17 mouse cellular contexts compared by ENCODE assay signal in genomic region chr2:28522166-28522565, GRCm38 (mm10). TPM values are rescaled to one million over a fixed set of nuclear protein-coding genes. Genes with fewer than 3 reads are reported as not detected.
DNase-seq lines count a peak whose midpoint lies in the region; ATAC-seq and TF ChIP-seq lines count a peak whose summit lies in the region.
"Had no signal": no experiment of that assay in that cellular context is flagged by ENCODE, and none has a peak within 500 bp of the region (broad histone marks: within the 10 kb centered on the region; RNA-seq: fewer than 3 reads in every experiment).

No protein-coding gene starts in this region.

- intact Hi-C loops in left cerebral cortex, adult 2 months (cut with DNase I) = no loop called here

- no peak for TF ChIP-seq POLR2A in olfactory bulb, adult 2 months (IDR thresholded peaks at IDR 0.05; ENCODE audit: insufficient read depth, low read depth, low read length)

- DNase-seq in cerebellum, adult 11 months = peak; percentile 58
- no peak for DNase-seq in cerebellum, adult 8-10 months
- DNase-seq in hindbrain, embryonic 14.5 days (ENCODE audit: low spot score) = no peak
- no peak for DNase-seq in left cerebral cortex, adult 2 months (ENCODE audit: extremely low spot score in 1 of 2, low spot score in 2 of 2)
- no peak for DNase-seq in left cerebral cortex, adult 11 months (ENCODE audit: low spot score)
- no peak for DNase-seq in retina, embryonic 14.5 days (ENCODE audit: low spot score)
- DNase-seq: thymus, postnatal 4 days had no signal

- 0 out of 2 replicates have a peak overlapping the region, but pooled peaks have one; percentile 39 for H3K9ac ChIP-seq in hindbrain, embryonic 13.5 days
- H3K9ac ChIP-seq in hindbrain, embryonic 14.5 days = no peak overlapping the region
- H3K9ac ChIP-seq: hindbrain, embryonic 12.5 days; liver, embryonic 15.5 days had no signal

- 91% methylated on average over 4 of the region's 4 CpGs for WGBS in hindbrain, embryonic 13.5 days
- 86% methylated on average over 4 of the region's 4 CpGs for WGBS in hindbrain, embryonic 14.5 days
- 69% methylated on average over 4 of the region's 4 CpGs for WGBS in olfactory bulb, adult 2 months

- H3K4me1 ChIP-seq in hindbrain, embryonic 13.5 days (replicated peaks) = peaks cover 95% of the 10 kb centered on the region
- H3K4me1 ChIP-seq in hindbrain, embryonic 14.5 days (replicated peaks; ENCODE audit: control insufficient read depth, insufficient read depth, low read length) = peaks cover 65% of the 10 kb centered on the region
- peaks cover 73% of the 10 kb centered on the region for H3K4me1 ChIP-seq in olfactory bulb, adult 2 months (ENCODE audit: control insufficient read depth, insufficient read depth, low read length)

- TF ChIP-seq CTCF in left cerebral cortex, adult 2 months (IDR thresholded peaks at IDR 0.05) = no peak
- TF ChIP-seq CTCF in olfactory bulb, adult 2 months (IDR thresholded peaks at IDR 0.05; ENCODE audit: insufficient read depth, low read depth, low read length) = no peak

- H3K27ac ChIP-seq in hindbrain, embryonic 13.5 days = no peak overlapping the region
- H3K27ac ChIP-seq in hindbrain, embryonic 14.5 days = no peak overlapping the region
- peak overlapping the region; percentile 87 for H3K27ac ChIP-seq in left cerebral cortex, adult 2 months
- H3K27ac ChIP-seq in olfactory bulb, adult 2 months (ENCODE audit: insufficient read depth, low read depth, low read length) = peak overlapping the region; percentile 76
- H3K27ac ChIP-seq: hindbrain, embryonic 12.5 days; liver, embryonic 15.5 days had no signal

- no peak overlapping the region for H3K4me2 ChIP-seq in hindbrain, embryonic 13.5 days
- no peak overlapping the region for H3K4me2 ChIP-seq in hindbrain, embryonic 14.5 days (replicated peaks)
- H3K4me2 ChIP-seq: hindbrain, embryonic 12.5 days; liver, embryonic 15.5 days; midbrain, embryonic 11.5 days had no signal

- H3K36me3 ChIP-seq in hindbrain, embryonic 13.5 days = peaks cover 17% of the 10 kb centered on the region
- peaks cover 15% of the 10 kb centered on the region for H3K36me3 ChIP-seq in hindbrain, embryonic 14.5 days (replicated peaks; ENCODE audit: control insufficient read depth, insufficient read depth)
- H3K36me3 ChIP-seq: liver, embryonic 15.5 days had no signal

- H3K27me3 ChIP-seq in hindbrain, embryonic 13.5 days = no peaks in the 10 kb centered on the region
- no peaks in the 10 kb centered on the region for H3K27me3 ChIP-seq in hindbrain, embryonic 14.5 days (ENCODE audit: control insufficient read depth, insufficient read depth, low read length)
- H3K27me3 ChIP-seq: CH12.LX; hindbrain, embryonic 12.5 days; liver, embryonic 15.5 days had no signal

- no peak for ATAC-seq in hindbrain, embryonic 13.5 days (ENCODE audit: low FRiP score)
- no peak for ATAC-seq in hindbrain, embryonic 14.5 days (ENCODE audit: low FRiP score)

- no peak overlapping the region for H3K4me3 ChIP-seq in hindbrain, embryonic 13.5 days
- H3K4me3 ChIP-seq in hindbrain, embryonic 14.5 days (replicated peaks; ENCODE audit: low read length) = no peak overlapping the region
- H3K4me3 ChIP-seq in left cerebral cortex, adult 2 months = no peak overlapping the region
- no peak overlapping the region for H3K4me3 ChIP-seq in olfactory bulb, adult 2 months (ENCODE audit: insufficient read depth, low read depth, low read length)
- H3K4me3 ChIP-seq: hindbrain, embryonic 12.5 days; liver, embryonic 15.5 days had no signal

- H3K9me3 ChIP-seq in hindbrain, embryonic 13.5 days = no peaks in the 10 kb centered on the region
- no peaks in the 10 kb centered on the region for H3K9me3 ChIP-seq in hindbrain, embryonic 14.5 days (ENCODE audit: control insufficient read depth, low read length)
- H3K9me3 ChIP-seq: hindbrain, embryonic 12.5 days; liver, embryonic 15.5 days had no signal

RNA-seq across cellular contexts. Expression of gene Ralgds, which starts 9.2 kb away (rescaled TPM):
- polyA plus RNA-seq in hindbrain, embryonic 13.5 days (2015; fragmentation: Nextera tagmentation; extraction: Ambion mirVana) = 78.9 and 87.9 TPM in 2 replicates
- 92.9 and 95.5 TPM in 2 replicates for polyA plus RNA-seq in hindbrain, embryonic 14.5 days (2014; fragmentation: Nextera tagmentation; extraction: Ambion mirVana)
- 10 to 100 TPM; 81.1 to 92.6 TPM for total RNA-seq in left cerebral cortex, adult 2 months (2021)
- not detected in 2 replicates for polyA plus RNA-seq in olfactory bulb, adult 2 months (2012; ENCODE audit: insufficient read depth, insufficient read length, low replicate concordance, missing spikeins)

RNA-seq across cellular contexts. Expression of gene Gm10134, which starts 16.3 kb away (rescaled TPM):
- polyA plus RNA-seq in hindbrain, embryonic 13.5 days (2015; fragmentation: Nextera tagmentation; extraction: Ambion mirVana) = 2.1 and 3.6 TPM in 2 replicates
- polyA plus RNA-seq in hindbrain, embryonic 14.5 days (2014; fragmentation: Nextera tagmentation; extraction: Ambion mirVana) = 0.90 and 2.9 TPM in 2 replicates
- total RNA-seq in left cerebral cortex, adult 2 months (2021) = 1 to 10 TPM in 1 of 2 experiments, not detected in 1; 1.9 TPM
- not detected in 2 replicates for polyA plus RNA-seq in olfactory bulb, adult 2 months (2012; ENCODE audit: insufficient read depth, insufficient read length, low replicate concordance, missing spikeins)
- total RNA-seq: CH12.LX had no signal
- polyA plus RNA-seq: midbrain, embryonic 11.5 days had no signal

RNA-seq across cellular contexts. Expression of gene Gbgt1, which starts 25.5 kb away (rescaled TPM):
- polyA plus RNA-seq in hindbrain, embryonic 13.5 days (2015; fragmentation: Nextera tagmentation; extraction: Ambion mirVana) = 0.52 and 1.0 TPM in 2 replicates
- 1.3 and 1.7 TPM in 2 replicates for polyA plus RNA-seq in hindbrain, embryonic 14.5 days (2014; fragmentation: Nextera tagmentation; extraction: Ambion mirVana)
- 1 to 10 TPM; 1.8 to 2.9 TPM for total RNA-seq in left cerebral cortex, adult 2 months (2021)
- not detected in 2 replicates for polyA plus RNA-seq in olfactory bulb, adult 2 months (2012; ENCODE audit: insufficient read depth, insufficient read length, low replicate concordance, missing spikeins)
- total RNA-seq: CH12.LX had no signal
- polyA plus RNA-seq: heart, embryonic 14.5 days had no signal

RNA-seq across cellular contexts. Expression of gene Cel, which starts 41.0 kb away (rescaled TPM):
- 0.08 and 0.13 TPM in 2 replicates for polyA plus RNA-seq in hindbrain, embryonic 13.5 days (2015; fragmentation: Nextera tagmentation; extraction: Ambion mirVana)
- polyA plus RNA-seq in hindbrain, embryonic 14.5 days (2014; fragmentation: Nextera tagmentation; extraction: Ambion mirVana) = not detected in 2 replicates
- not detected for total RNA-seq in left cerebral cortex, adult 2 months (2021)
- not detected in 2 replicates for polyA plus RNA-seq in olfactory bulb, adult 2 months (2012; ENCODE audit: insufficient read depth, insufficient read length, low replicate concordance, missing spikeins)
- total RNA-seq: CH12.LX; gastrocnemius, postnatal 4 days; layer of hippocampus, adult 8-10 months; left cerebral cortex, postnatal 36 days had no signal
- polyA plus RNA-seq: heart, embryonic 14.5 days; hindbrain, embryonic 12.5 days had no signal

RNA-seq across cellular contexts. Expression of gene Mrps2, which starts 54.3 kb away (rescaled TPM):
- polyA plus RNA-seq in hindbrain, embryonic 13.5 days (2015; fragmentation: Nextera tagmentation; extraction: Ambion mirVana) = 51.9 and 52.6 TPM in 2 replicates
- 49.3 and 51.8 TPM in 2 replicates for polyA plus RNA-seq in hindbrain, embryonic 14.5 days (2014; fragmentation: Nextera tagmentation; extraction: Ambion mirVana)
- total RNA-seq in left cerebral cortex, adult 2 months (2021) = 10 to 100 TPM; 36.1 to 36.8 TPM
- not detected in 2 replicates for polyA plus RNA-seq in olfactory bulb, adult 2 months (2012; ENCODE audit: insufficient read depth, insufficient read length, low replicate concordance, missing spikeins)

Comparison
In these comparisons a context has a peak if more than half of its experiments do, and no peak if none do; other contexts are left out.
1. H3K27ac ChIP-seq: peak in left cerebral cortex, adult 2 months (single experiment) and olfactory bulb, adult 2 months (single experiment); none in hindbrain, embryonic 13.5 days (single experiment) and hindbrain, embryonic 14.5 days (single experiment).